Mouse (Mus musculus) cerebellum, adult 2 months (tissue): ENCODE data around the gene Alg1. TPM values are rescaled to one million over a fixed set of nuclear protein-coding genes. Genes with fewer than 3 reads are reported as not detected.

Experiments used
- DNase-seq, 2 experiments: peaks; one replicate each; pipeline ENCODE4 v3.0.0; 2021
- H3K27ac ChIP-seq: fragments of 200-500 bp; 2 replicates; pipeline ENCODE4 v1.5.1; 2012; ENCODE audit warnings: low read length, control low read depth, inconsistent platforms; ENCODE audit not compliant: insufficient read depth
- H3K27me3 ChIP-seq: fragments of 200-500 bp; 2 replicates; pipeline ENCODE4 v1.6.1; 2012; ENCODE audit warnings: inconsistent platforms, mild to moderate bottlenecking, low read length, moderate library complexity; ENCODE audit not compliant: control insufficient read depth, insufficient read depth
- H3K4me1 ChIP-seq: fragments of 200-500 bp; 2 replicates; pipeline ENCODE4 v1.6.1; 2011; ENCODE audit warnings: low read length; ENCODE audit not compliant: control insufficient read depth, insufficient read depth
- H3K4me3 ChIP-seq: fragments of 200-500 bp; replicated peaks from 2 replicates; pipeline ENCODE3; 2011; ENCODE audit warnings: mild to moderate bottlenecking, low read depth, low read length, control low read depth; ENCODE audit not compliant: insufficient read depth
- CTCF ChIP-seq: fragments of 200-500 bp; IDR thresholded peaks from 2 replicates; pipeline ENCODE4 v1.5.1; 2011; ENCODE audit warnings: low read depth, mild to moderate bottlenecking, control low read depth, low read length, moderate library complexity, borderline replicate concordance; ENCODE audit not compliant: insufficient read depth
- POLR2A ChIP-seq: fragments of 200-500 bp; IDR thresholded peaks from 2 replicates; pipeline ENCODE4 v1.6.1; 2011; ENCODE audit warnings: low read length, control low read depth, borderline replicate concordance; ENCODE audit not compliant: insufficient read depth
- WGBS: fragments of 180-500 bp; shearing (Covaris S2); methylation state at CpG from one replicate; pipeline ENCODE4 v1.1.7; 2018; 5-methylcytosine and 5-hydroxymethylcytosine counted together
- polyA plus RNA-seq: library from polyadenylated mRNA; depleted of rRNA; stranded (reverse); fragments of >200 nt; gene quantifications from 2 replicates; pipeline ENCODE4 v1.2.3, GENCODE M21; 2012; rRNA removed

Alg1 gene
- polyA plus RNA-seq = 65.3 and 70.6 TPM in 2 replicates

- Histone ChIP-seq H3K4me1 (0 out of 2 replicates have a peak, but pooled peaks cover 3% of the 10 kb centered on the region), H3K4me3 (peak within 1 kb of the TSS; percentile 60), H3K27ac (peak within 1 kb of the TSS; percentile 5; the same call in 1 of the 2 replicates), H3K27me3 (no peaks in the 10 kb centered on the region)
- peak; percentile 93 to 94 for DNase-seq
- TF ChIP-seq CTCF = no peak
- TF ChIP-seq POLR2A = peak; percentile 100
- 1% methylated on average over 47 of the region's 47 CpGs for WGBS
Measured at GRCm38 (mm10) chr16:5233418-5234313, at the start of gene Alg1. Alg1 (plus strand) TSS chr16:5233621.

DNA sequence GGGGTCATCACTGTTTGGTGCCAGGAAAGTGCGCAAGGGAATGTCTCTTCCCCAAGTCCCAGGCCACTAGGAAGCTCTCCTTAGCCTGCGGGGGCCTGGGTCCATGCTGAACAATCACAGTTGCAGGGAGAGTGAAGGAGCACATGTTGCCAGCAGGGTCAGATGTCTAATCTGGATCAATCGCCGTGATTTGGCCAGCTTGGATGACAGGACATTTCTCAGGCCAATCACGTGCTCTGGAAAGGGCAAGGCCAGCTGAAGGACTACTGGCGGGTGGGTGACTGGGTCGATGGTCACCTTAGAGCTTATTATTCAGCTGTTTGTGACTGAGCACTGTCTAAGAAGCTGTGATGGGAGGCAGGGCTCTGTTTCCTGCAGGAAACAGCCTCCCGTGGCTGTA is 49.3 kb upstream of the Alg1 start:
- Histone ChIP-seq H3K4me3 (no peak overlapping the region), H3K27ac (no peak overlapping the region), H3K4me1 (peaks cover 34% of the 10 kb centered on the region), H3K27me3 (no peaks in the 10 kb centered on the region)
- no peak for TF ChIP-seq POLR2A
- no peak for TF ChIP-seq CTCF
- whole genome bisulfite sequencing = 60% methylated on average over 8 of the region's 8 CpGs
- DNase-seq = no peak

DNA sequence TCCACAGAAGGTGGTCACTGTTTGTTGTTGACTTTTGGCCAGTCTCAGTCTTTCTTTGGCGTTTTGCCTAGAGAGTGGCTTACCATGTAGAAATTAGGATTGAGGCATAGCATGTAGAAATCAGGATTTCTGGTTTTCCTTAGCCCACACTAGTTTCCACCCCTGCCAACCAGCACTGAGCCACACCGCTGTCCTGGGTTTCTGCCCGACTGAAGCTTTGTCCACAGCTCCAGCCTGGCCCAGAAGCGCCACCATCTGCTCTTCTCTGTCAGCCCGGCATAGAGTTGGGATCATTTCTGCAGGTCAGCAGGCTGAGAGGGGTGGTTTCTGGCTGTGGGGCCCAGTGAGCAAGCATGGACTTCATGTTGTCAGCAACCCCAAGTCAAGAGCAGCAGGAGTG is 48.5 kb upstream of the Alg1 start:
- Histone ChIP-seq H3K4me1 (peaks cover 34% of the 10 kb centered on the region), H3K27ac (no peak overlapping the region), H3K4me3 (no peak overlapping the region), H3K27me3 (no peaks in the 10 kb centered on the region)
- peak; percentile 55 to 64 for DNase-seq
- TF ChIP-seq CTCF (no peak), POLR2A (no peak)
- WGBS = 19% methylated on average over 5 of the region's 5 CpGs

DNA sequence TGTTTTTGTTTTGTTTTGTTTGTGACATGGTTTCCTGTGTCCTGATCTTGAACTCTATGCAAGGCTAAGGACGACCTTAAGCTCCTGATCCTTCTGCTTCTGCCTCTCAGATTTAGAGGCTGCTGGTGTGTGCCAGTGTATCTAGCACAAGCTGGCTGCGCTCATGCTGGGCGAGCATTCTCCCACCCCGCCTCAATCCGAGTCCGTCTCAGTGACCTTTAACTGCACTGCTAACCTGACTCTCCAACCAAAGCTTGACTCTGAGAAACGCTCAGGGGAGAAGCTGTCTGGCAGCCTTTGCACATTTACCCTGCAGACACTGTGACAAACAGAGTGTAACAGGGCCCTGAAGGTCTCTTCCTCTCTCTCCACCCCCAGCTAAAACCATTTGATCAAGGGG is 47.7 kb upstream of the Alg1 start:
- Histone ChIP-seq H3K27ac (0 out of 2 replicates have a peak overlapping the region, but pooled peaks have one; percentile 31), H3K27me3 (no peaks in the 10 kb centered on the region), H3K4me3 (no peak overlapping the region), H3K4me1 (peaks cover 34% of the 10 kb centered on the region)
- DNase-seq = peak; percentile 31 to 39
- WGBS = 36% methylated on average over 7 of the region's 7 CpGs
- no peak for TF ChIP-seq CTCF
- no peak for TF ChIP-seq POLR2A

- WGBS = 9% methylated on average over 7 of the region's 7 CpGs
- H3K27ac ChIP-seq = 0 out of 2 replicates have a peak overlapping the region, but pooled peaks have one; percentile 31
- peaks cover 34% of the 10 kb centered on the region for H3K4me1 ChIP-seq
- no peaks in the 10 kb centered on the region for H3K27me3 ChIP-seq
- DNase-seq = peak; percentile 68 to 83
- no peak overlapping the region for H3K4me3 ChIP-seq
- no peak for TF ChIP-seq POLR2A
- no peak for TF ChIP-seq CTCF
Measured at GRCm38 (mm10) chr16:5186234-5186633, 47.2 kb upstream of the Alg1 start.

DNA sequence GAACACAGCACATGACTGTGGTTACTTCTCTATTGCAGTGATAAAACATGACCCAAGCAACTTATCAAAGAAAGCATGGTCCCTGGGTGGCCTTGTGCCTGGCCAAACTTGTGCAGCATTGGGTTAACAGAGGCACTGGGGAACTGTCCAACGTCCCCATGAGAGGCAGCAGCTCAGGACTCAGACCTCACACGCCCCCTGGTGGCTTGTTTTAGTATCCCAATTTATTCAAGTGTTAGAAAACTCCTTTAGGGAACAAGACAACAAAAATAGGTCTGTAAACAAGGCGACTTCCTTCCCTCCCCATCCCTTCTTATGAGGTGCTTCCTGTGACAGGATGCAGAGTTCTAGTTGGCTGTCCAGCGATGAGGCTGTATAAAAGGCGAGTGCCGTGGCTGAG is 38.3 kb upstream of the Alg1 start:
- 35% methylated on average over 6 of the region's 6 CpGs for WGBS
- TF ChIP-seq CTCF = peak; percentile 63
- no peak for TF ChIP-seq POLR2A
- no peak overlapping the region for H3K4me3 ChIP-seq
- DNase-seq = peak; percentile 50 to 54
- H3K27me3 ChIP-seq = no peaks in the 10 kb centered on the region
- H3K27ac ChIP-seq = no peak overlapping the region
- no peaks in the 10 kb centered on the region for H3K4me1 ChIP-seq

DNA sequence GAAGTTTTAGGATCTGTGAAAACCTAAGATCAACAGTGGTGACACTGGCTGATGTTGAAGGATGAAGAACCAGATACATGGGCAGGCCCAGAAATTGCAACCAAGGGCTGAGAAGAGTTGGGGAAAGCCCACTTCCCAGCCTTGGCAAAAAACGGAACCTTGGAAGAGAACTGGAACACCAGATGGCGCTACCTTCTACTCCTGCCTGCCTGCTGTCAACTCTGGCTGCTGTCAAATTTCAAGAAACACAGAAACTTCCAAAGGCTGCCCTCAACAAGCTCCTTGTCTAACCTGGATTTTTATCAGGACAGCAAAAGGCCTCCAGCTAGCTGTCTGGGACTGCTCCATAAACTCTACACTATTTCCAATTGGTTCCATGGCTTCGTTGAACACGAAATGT is 30.7 kb upstream of the Alg1 start:
- Histone ChIP-seq H3K4me3 (peak overlapping the region; percentile 75), H3K27ac (no peak overlapping the region), H3K4me1 (no peaks in the 10 kb centered on the region), H3K27me3 (no peaks in the 10 kb centered on the region)
- TF ChIP-seq POLR2A (no peak), CTCF (peak; percentile 66)
- 16% methylated on average over 4 of the region's 4 CpGs for WGBS
- DNase-seq = peak; percentile 49 to 51

DNA sequence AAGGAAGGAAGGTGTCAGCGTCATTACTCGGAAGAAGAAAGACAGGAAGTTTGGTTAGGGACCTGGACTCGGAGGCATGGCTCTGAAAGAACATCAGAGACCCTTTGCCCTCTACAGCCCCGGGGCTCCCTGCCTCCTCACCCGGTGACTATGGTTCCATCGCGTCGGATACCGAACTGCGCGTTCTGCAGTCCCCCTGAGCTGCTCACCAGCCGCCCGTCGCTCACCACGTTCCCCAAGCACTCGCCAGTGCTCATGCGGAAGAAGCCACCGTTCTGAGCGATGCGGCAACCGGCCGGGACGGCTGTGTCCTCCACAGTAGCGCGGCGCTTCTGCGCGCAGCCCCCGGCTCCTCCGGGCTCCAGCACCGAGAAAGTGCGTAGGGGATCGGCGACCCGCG is 30.2 kb upstream of the Alg1 start:
- TF ChIP-seq POLR2A = no peak
- no peak for TF ChIP-seq CTCF
- WGBS = under 1% methylated on average over 36 of the region's 36 CpGs
- peak; percentile 33 to 53 for DNase-seq
- Histone ChIP-seq H3K4me3 (peak overlapping the region; percentile 75), H3K4me1 (no peaks in the 10 kb centered on the region), H3K27ac (no peak overlapping the region), H3K27me3 (no peaks in the 10 kb centered on the region)
